Mouse (Mus musculus) limb, embryonic 12.5 days (tissue): ENCODE data around the gene Gpr87. TPM values are rescaled to one million over a fixed set of nuclear protein-coding genes. Genes with fewer than 3 reads are reported as not detected.
A peak's percentile ranks its signal among the peaks of the same experiment; 100 is the strongest.

Experiments
- ATAC-seq: fragments of 200-750 bp; cut with Nextera tagmentation; 2 replicates; pipeline ENCODE4 v1.8.0; 2017; ENCODE audit warnings: low read depth, moderate TSS enrichment; ENCODE audit not compliant: insufficient number of reproducible peaks, insufficient read depth, low FRiP score, low TSS enrichment
- H3K27ac ChIP-seq: fragments of 300-500 bp; sonication (generic); 2 replicates; pipeline ENCODE4 v1.5.1; 2016; ENCODE audit warnings: mild to moderate bottlenecking, moderate library complexity
- H3K27me3 ChIP-seq: fragments of 300-500 bp; sonication (generic); 2 replicates; pipeline ENCODE4 v1.6.1; 2016; ENCODE audit warnings: mild to moderate bottlenecking, moderate library complexity
- H3K36me3 ChIP-seq: fragments of 300-500 bp; sonication (generic); 2 replicates; pipeline ENCODE4 v1.6.1; 2016; ENCODE audit warnings: mild to moderate bottlenecking, moderate library complexity
- H3K4me1 ChIP-seq: fragments of 300-500 bp; sonication (generic); replicated peaks from 2 replicates; pipeline ENCODE4 v1.6.1; 2016
- H3K4me2 ChIP-seq: fragments of 300-500 bp; sonication (generic); 2 replicates; pipeline ENCODE4 v1.6.1; 2016; ENCODE audit warnings: mild to moderate bottlenecking, moderate library complexity
- H3K4me3 ChIP-seq: fragments of 300-500 bp; sonication (generic); replicated peaks from 2 replicates; pipeline ENCODE4 v1.5.1; 2016; ENCODE audit warnings: mild to moderate bottlenecking
- H3K9ac ChIP-seq: fragments of 300-500 bp; sonication (generic); replicated peaks from 2 replicates; pipeline ENCODE4 v1.6.1; 2016; ENCODE audit warnings: mild to moderate bottlenecking, moderate library complexity
- H3K9me3 ChIP-seq: fragments of 300-500 bp; sonication (generic); 2 replicates; pipeline ENCODE4 v1.6.1; 2016; ENCODE audit warnings: mild to moderate bottlenecking, moderate library complexity
- WGBS: fragments of 180-500 bp; shearing (Covaris S2); methylation state at CpG from one replicate; pipeline ENCODE4 v1.1.7; 2016; 5-methylcytosine and 5-hydroxymethylcytosine counted together
- polyA plus RNA-seq: library from polyadenylated mRNA; unstranded; fragments of >200 nt; fragmentation: Nextera tagmentation; extraction: Ambion mirVana; gene quantifications from 2 replicates; pipeline ENCODE4 v1.2.1, GENCODE M21; 2016

Gpr87 gene
- polyA plus RNA-seq, 1 experiment from 2014 or later = 0.53 TPM

DNA sequence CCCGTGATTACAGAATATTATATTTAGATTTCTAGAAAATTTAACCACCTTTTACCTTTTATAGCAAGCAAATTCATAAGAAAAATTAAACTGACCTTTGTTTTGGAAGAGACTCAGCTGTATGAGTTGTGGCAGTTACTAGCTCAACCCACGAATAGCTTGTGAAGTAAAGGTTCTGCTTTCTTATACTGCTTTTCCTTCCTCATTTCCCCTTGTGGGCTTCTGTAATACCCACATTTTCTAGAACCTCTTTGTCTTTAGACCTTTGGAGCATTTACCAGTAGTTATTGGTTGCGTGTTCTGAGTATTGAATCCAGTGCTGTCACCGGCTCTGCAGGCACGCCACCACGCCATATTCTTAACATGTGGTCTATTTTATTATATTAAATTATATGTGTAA, 15.8 kb upstream of the Gpr87 start, which contains the start of gene P2ry13:
Gene P2ry13, minus strand, starts transcription at position 156 of the 400 bp plus-strand sequence.
- no peak within 1 kb of the TSS for H3K4me3 ChIP-seq
- WGBS = 92% methylated on average over 6 of the region's 6 CpGs
- no peaks in the 10 kb centered on the region for H3K9me3 ChIP-seq
- no peaks in the 10 kb centered on the region for H3K36me3 ChIP-seq
- H3K27me3 ChIP-seq = no peaks in the 10 kb centered on the region
- H3K9ac ChIP-seq = no peak within 1 kb of the TSS
- H3K4me2 ChIP-seq = no peak within 1 kb of the TSS
- no peak within 1 kb of the TSS for H3K27ac ChIP-seq
- ATAC-seq = no peak
- H3K4me1 ChIP-seq = peaks cover 7% of the 10 kb centered on the region

GRCm38 (mm10) chr3:59210089-59210488, 15.2 kb upstream of the Gpr87 start:
- ATAC-seq = no peak
- no peaks in the 10 kb centered on the region for H3K36me3 ChIP-seq
- no peak overlapping the region for H3K4me2 ChIP-seq
- H3K4me3 ChIP-seq = no peak overlapping the region
- WGBS = 82% methylated on average over 8 of the region's 8 CpGs
- no peak overlapping the region for H3K9ac ChIP-seq
- no peaks in the 10 kb centered on the region for H3K9me3 ChIP-seq
- no peak overlapping the region for H3K27ac ChIP-seq
- no peaks in the 10 kb centered on the region for H3K27me3 ChIP-seq
- peaks cover 11% of the 10 kb centered on the region for H3K4me1 ChIP-seq

DNA sequence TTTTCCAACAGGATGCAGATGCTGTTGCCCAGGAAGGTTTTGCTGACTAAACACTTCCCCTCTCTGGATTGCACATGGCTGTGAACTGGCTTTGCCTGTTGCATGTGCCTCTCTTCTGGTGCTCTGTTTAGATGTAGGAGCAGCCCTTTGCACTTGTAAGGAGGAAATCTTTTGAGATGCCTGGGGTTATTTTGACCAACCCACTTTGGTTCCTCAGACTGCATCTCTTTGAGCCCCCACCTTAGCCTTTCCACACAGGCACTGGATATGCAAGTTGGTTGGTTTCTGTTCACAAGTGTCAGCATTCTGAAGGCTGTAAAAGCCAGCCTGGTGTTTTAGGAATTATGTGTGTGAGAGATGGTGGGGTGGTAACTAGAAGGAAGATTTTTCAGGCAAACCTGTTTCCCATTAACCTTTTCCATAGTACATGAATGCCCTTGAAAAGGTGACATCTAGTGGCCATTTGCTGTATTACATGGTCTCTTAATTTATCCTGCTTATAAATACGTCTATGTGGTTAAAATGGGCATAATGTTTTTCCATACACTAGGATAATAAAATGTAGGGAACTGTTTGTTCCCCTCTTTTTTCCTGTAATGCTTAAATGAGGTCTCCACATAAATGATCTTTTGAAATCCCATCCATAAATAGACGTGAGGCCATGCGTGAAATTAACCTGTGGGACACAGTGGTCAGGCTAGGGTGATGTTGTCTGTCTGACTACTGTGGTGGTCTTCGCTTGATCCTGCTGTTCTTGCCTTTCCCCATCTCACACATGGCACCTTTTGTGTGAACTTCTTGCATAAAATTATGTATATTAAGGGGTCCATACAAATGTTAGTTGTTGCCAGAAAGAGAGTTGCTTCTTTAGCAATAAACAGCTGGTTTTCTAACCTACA, 14.0 kb upstream of the Gpr87 start:
- no peak overlapping the region for H3K4me2 ChIP-seq

DNA sequence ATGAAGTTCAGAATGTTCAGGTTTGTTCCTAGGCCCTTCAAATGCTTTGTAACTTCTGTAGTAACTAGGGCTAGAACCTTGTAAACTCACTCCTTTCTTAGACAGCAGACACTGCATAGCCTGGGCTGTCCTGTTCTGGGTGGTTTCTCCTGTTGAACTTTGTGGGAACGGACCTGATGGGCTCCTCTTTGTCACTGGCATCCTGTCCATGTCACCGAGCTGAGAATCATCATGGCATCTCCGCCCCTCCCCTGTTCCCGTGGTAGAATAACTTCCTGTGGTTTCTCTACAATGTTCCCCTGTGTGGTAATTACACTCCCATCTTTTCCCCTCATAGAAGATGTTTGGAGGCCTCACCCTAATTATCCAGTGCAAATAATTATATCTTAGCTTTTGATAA, 11.0 kb upstream of the Gpr87 start:
- H3K27ac ChIP-seq = no peak overlapping the region
- H3K4me3 ChIP-seq = no peak overlapping the region
- no peak overlapping the region for H3K9ac ChIP-seq
- H3K36me3 ChIP-seq = no peaks in the 10 kb centered on the region
- whole genome bisulfite sequencing = 78% methylated on average over 4 of the region's 4 CpGs
- H3K27me3 ChIP-seq = no peaks in the 10 kb centered on the region
- no peaks in the 10 kb centered on the region for H3K9me3 ChIP-seq
- H3K4me1 ChIP-seq = peaks cover 16% of the 10 kb centered on the region
- ATAC-seq = no peak
- H3K4me2 ChIP-seq = no peak overlapping the region

More for the DNA sequence above, 14.0 kb upstream of the Gpr87 start:
- Histone ChIP-seq H3K4me3 (no peak overlapping the region), H3K9me3 (no peaks in the 10 kb centered on the region), H3K9ac (no peak overlapping the region), H3K27me3 (no peaks in the 10 kb centered on the region), H3K4me1 (peaks cover 16% of the 10 kb centered on the region), H3K36me3 (no peaks in the 10 kb centered on the region), H3K27ac (0 out of 2 replicates have a peak overlapping the region, but pooled peaks have one; percentile 41)
- peak; percentile 44; the same call in 1 of the 2 replicates for ATAC-seq
- WGBS = 57% methylated on average over 4 of the region's 4 CpGs

GRCm38 (mm10) chr3:59204719-59205503, 10.0 kb upstream of the Gpr87 start:
- Histone ChIP-seq H3K4me3 (no peak overlapping the region), H3K4me2 (no peak overlapping the region), H3K27ac (no peak overlapping the region; the same call in 1 of the 2 replicates), H3K9ac (no peak overlapping the region), H3K27me3 (no peaks in the 10 kb centered on the region), H3K36me3 (no peaks in the 10 kb centered on the region), H3K4me1 (peaks cover 16% of the 10 kb centered on the region), H3K9me3 (no peaks in the 10 kb centered on the region)
- 53% methylated on average over 11 of the region's 11 CpGs for WGBS
- ATAC-seq = no peak

DNA sequence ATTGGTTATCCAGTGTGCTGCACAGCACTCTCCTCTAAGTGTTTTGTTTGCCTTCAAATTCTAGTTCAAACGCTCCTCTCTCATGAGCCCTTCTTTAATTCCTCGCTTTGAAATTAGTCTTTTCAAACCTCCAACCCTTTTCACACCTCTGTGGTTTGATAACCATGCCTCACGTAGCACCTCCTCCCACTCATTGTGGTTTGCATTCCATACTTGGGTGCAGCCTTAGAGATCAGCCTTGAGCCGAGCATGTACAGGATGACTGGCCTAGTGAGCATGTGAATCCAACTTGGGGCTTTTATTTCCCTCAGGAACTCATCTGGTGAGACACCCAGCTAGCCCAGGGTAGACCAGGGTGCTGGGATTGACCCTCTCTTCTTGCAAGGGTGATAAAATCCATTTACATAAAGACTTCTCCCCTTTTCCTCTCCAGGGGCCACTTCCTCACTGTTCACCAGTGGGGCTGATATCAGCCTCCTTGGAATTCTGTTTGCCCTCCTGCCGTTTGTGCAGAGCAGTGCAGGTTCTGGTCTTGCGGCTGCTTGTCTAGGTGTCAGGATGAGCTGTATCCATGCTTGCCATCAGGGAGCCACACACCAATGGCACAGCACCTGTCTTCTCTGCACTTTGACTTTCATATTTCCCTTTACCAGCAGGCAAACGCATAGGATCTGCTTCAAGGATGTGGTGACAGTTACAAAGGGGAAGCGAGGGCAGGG, 9.1 kb upstream of the Gpr87 start:
- Histone ChIP-seq H3K4me2 (no peak overlapping the region), H3K27ac (no peak overlapping the region), H3K9me3 (no peaks in the 10 kb centered on the region), H3K36me3 (no peaks in the 10 kb centered on the region), H3K4me1 (peaks cover 16% of the 10 kb centered on the region), H3K9ac (no peak overlapping the region), H3K4me3 (no peak overlapping the region), H3K27me3 (no peaks in the 10 kb centered on the region)
- ATAC-seq = no peak
- WGBS = 70% methylated on average over 8 of the region's 8 CpGs

DNA sequence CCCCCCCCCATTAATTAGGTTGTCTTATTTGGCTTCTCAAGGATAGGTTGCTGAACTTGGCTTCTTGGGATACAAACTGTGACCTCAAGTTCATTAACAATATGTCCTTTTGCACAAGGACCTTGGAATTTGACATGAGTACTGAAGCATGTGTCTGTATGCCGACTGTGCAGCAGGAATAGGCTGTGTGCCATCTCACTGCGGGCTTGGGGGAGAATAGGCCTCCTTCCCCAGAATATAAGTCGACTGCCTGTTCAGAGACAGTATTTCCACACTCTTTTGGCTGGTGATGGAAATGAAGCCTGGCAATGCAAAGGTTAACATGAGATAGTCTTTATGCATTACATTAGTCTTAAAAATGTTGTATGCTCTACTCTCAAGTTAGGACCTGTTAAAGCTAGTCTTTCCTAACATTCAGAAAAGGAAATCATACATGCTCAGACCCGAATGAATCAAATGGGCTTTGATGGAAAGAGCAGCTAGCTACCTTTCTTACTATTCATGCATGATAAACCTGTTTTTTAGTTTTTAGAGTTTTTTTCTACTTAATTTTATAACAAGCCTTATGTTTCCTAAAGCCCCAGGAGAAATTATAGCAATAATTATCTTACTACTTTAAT, 2.5 kb upstream of the Gpr87 start:
- Histone ChIP-seq H3K4me2 (no peak overlapping the region), H3K9me3 (no peaks in the 10 kb centered on the region), H3K27ac (no peak overlapping the region), H3K9ac (no peak overlapping the region), H3K4me3 (no peak overlapping the region), H3K27me3 (no peaks in the 10 kb centered on the region), H3K36me3 (no peaks in the 10 kb centered on the region), H3K4me1 (no peaks in the 10 kb centered on the region)
- 84% methylated on average over 4 of the region's 4 CpGs for WGBS
- no peak for ATAC-seq

DNA sequence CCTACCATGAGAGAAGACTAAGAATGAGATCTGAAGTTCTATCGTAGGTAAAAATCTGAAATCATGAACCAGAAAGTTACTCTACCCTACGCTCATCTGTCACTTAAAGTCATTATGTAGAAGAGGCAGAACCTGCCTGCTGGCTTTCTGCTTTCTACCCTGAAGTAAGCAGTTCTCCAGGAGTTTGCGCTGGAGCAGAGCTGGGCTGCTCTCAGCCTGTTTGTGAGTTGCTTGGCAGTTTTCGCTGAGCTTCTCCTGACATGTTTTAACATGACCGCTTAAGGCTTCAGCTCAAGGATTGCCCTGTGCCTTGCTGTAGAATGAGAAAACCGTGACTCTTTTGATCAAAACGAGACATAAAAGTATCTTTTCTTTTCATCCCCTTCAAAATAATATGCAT, 805 bp downstream of the Gpr87 start:
- H3K9ac ChIP-seq = no peak overlapping the region
- no peak overlapping the region for H3K4me3 ChIP-seq
- WGBS = 91% methylated on average over 7 of the region's 7 CpGs
- no peaks in the 10 kb centered on the region for H3K4me1 ChIP-seq
- no peak overlapping the region for H3K27ac ChIP-seq
- H3K4me2 ChIP-seq = no peak overlapping the region
- no peaks in the 10 kb centered on the region for H3K27me3 ChIP-seq
- H3K36me3 ChIP-seq = no peaks in the 10 kb centered on the region
- no peaks in the 10 kb centered on the region for H3K9me3 ChIP-seq
- ATAC-seq = no peak

DNA sequence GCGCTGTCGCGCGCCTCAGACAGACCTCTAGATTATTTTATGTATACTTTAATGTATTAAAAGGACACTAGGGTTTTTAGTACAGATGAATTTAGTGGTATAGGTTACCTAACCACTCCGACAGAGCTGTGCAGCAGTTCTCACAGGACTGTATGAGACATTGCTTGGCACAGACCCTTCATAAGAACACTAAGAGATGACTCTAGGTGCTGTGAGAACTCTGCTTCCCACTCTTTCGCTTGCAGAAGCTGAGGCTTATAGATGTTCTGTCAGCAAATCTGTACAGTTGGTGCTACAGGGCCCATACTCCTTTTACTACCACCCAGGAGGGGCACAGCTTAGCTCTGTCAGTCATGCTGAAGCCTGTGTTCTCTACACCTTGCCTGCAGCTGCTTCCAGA, 3.2 kb downstream of the Gpr87 start:
- WGBS = 93% methylated on average over 6 of the region's 6 CpGs
- no peak for ATAC-seq

GRCm38 (mm10) chr3:59187336-59187735, 7.6 kb downstream of the Gpr87 start:
- Histone ChIP-seq H3K4me1 (no peaks in the 10 kb centered on the region), H3K36me3 (no peaks in the 10 kb centered on the region), H3K4me2 (no peak overlapping the region), H3K9ac (no peak overlapping the region), H3K27ac (no peak overlapping the region), H3K27me3 (no peaks in the 10 kb centered on the region), H3K9me3 (no peaks in the 10 kb centered on the region), H3K4me3 (no peak overlapping the region)
- ATAC-seq = no peak
- WGBS = 82% methylated on average over 4 of the region's 4 CpGs

More for the DNA sequence above, 3.2 kb downstream of the Gpr87 start:
- Histone ChIP-seq H3K36me3 (no peaks in the 10 kb centered on the region), H3K9me3 (no peaks in the 10 kb centered on the region), H3K9ac (no peak overlapping the region), H3K27me3 (no peaks in the 10 kb centered on the region), H3K27ac (no peak overlapping the region), H3K4me2 (no peak overlapping the region), H3K4me3 (no peak overlapping the region), H3K4me1 (no peaks in the 10 kb centered on the region)
